Mouse (Mus musculus) cerebellum, adult 18-20 months (tissue): Measurements from ENCODE around the gene Lpp.

Experiments used
- DNase-seq, 2 experiments: peaks; one replicate each; pipeline ENCODE4 v3.0.0; 2021

The Lpp gene

GRCm38 (mm10) chr16:24566277-24566676 is 173.0 kb downstream of the Lpp start:
- DNase-seq: no peak

DNA sequence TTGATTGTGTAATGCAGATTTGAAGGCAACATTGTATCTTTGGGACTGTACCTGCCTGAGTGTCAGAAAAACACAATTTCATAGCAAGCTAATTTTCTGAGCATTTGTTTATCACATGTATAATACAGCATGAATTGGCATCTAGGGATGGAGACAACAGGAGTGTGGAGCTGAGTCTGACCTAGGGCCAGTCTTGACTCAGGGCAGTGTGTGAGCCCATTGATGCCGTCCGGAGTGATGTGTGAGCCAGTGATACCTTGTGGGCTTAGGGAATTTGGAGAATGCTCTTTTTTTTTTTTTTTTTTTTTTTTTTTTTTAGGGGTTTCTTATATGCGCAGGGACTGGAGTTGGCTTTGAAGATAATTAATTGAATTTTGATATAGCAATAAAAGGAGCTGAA is 174.3 kb downstream of the Lpp start:
- DNase-seq: no peak

GRCm38 (mm10) chr16:24568061-24568460 is 174.8 kb downstream of the Lpp start:
- DNase-seq: no peak

DNA sequence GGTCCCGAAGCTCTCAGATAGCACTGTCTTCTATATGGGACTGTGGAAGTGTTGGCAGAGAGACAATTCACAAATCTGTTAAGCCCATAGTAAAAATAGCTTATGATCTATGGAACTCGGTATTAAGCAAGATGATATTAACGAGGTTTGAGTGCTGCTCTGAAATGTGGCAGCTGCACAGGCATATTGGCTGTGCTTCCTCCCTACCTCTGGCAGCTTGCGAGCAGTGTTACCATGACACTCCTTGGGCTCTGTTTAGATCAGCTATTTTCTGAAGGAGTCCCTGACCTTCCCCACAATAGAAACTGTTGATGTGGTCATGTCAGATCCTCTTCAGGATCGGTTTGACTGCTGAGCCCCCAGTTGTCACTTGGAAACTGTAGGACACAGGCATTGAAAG is 176.4 kb downstream of the Lpp start:
- peak; percentile 24 to 26 for DNase-seq

GRCm38 (mm10) chr16:24576999-24577398 is 183.7 kb downstream of the Lpp start:
- no peak for DNase-seq

DNA sequence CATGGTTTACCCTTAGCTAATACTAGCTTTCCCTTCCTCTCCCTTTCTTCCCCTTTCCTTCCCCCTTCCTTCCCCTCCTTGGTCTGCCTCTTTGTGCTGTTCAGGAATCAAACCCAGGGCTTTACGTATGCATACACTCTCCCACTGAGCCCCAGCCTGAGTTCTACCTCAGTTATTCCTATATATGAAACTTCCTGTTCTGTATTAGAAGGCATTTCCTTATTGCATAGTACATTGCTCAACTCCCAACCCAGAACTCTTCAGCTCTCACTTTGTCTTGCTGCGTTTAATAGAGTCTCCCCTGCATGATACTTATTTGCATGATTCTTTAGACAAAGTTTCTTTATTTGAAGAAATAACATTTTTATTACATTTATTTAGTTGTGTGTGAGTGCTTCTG is 184.5 kb downstream of the Lpp start:
- no peak for DNase-seq

DNA sequence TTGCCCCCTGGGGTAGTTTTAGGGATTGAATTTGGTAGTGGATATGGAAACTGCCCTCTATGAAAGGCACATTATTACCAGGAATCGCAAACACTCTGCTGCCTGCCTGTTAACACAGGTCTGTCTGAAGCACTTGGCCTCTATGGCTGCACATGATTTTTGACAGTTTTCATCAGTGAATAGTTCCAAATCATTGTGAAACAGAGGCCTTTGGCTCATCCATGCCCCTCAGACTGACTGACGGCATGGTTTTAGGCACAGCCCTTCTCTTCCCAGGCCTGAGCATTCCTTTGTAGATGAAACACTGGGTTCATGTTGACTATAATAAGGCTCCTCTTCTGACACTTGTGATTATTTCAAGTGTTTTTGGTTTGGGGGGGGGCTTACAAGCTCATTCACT is 189.5 kb downstream of the Lpp start:
- no peak for DNase-seq

- no peak for DNase-seq
Observed at GRCm38 (mm10) chr16:24593535-24593934, 200.2 kb downstream of the Lpp start.

DNA sequence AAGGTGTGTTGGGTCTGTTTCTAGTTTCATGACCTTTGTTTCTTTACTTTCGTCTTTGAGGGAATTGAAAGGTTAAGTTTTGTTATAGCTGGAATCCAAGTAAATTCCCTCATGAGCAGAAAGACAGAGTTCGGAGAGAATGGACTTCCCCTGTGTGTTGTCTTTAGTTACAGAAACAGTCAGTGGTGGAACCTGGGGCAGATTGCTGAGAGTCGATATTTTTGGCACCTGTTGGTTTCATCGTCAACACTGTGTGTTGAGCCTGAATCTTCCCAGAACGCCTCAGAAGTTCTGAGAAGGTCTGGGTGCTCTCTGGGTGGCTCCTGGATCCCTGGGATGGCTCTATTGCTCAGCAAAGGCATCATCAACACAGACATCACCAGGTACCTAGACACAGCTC is 201.2 kb downstream of the Lpp start:
- no peak for DNase-seq

DNA sequence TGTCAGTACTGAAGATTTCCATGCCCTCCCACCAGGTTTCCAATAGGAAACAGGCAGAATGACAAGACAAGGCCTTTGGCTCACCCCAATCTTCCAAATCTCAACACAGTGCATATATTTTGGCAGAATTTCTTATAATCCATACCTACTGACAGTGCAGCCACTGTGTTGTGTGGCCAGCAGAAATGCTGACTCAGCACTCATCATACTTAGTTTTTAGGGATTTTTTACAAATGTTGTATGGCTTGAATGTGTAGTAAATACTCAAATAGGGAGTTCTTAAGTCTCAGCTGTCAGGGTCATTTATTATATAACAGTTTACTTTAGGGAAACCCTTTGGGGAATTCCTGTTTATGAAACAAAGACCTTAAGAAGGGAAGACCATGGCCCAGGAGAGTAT is 202.2 kb downstream of the Lpp start:
- no peak for DNase-seq

DNA sequence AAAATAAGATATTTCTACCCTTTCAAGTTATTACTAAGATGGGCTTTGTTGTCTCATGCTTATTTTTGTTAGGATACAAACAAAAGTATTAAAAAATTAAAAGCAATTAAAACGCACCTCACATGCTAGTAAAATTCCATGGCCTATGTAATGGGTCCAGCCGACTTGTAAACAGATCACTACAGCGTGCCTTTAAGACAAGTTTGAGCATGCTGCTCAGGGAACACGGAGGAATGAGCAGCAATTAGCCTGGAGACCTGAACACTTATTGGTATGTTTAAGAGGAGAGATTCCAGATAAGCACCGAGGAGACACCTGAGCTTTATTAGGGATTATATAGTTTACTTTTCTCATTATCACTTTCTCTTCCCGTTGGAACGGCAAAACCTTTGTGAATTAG is 205.3 kb downstream of the Lpp start:
- no peak for DNase-seq

- no peak for DNase-seq
Observed at GRCm38 (mm10) chr16:24599766-24600165, 206.5 kb downstream of the Lpp start.

DNA sequence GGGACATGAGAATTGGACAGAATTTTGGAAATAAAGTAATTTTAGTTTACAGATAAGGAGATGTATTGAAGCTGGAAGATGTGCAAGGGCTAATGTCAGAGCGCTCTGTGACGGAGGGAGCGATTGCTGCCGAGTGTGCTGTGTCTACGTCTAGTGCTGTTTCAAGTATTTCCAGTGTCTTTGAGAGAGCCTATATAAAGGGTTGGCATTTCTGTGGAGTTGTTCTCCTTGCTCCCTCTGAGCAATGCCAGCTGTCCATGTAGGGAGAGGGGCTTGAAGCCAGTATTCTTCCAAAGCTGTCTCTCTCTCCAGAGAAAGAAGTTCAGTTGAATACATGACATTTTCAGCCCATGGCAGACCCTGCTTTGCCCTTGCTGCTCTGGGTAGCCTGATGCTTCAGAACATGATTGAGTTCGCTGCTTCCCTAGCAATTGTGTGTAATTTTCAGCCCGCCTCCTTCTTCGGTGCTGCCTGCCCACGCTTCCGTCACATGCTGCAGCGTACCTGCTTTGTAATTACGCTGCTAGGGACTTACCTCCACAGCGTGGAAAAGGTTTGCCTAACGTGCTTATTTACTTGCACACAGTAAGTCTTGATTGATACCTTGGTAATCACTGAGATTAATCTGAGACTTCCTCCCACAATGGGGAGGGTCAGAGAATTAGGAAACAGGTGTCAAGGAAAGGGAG is 207.1 kb downstream of the Lpp start:
- DNase-seq: no peak

DNA sequence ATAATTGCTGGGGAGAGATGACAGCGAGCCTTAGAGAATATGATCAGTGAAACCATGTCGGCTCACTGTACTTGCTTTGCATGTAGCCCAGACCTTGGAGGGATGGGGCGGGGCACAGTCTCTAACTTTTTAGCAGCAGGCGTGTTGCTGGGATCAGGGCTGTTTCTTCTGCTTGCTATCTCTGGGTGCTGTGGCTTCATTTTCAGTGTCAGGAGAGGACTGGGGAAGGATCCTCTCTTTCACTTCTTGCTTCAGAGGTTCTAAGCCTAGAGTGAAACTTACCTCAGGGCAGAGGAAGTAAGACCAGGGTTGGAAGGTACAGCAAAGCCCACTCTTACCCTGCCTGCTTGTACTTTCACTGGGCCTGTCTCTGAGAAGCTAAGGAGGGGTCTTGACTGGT is 210.0 kb downstream of the Lpp start:
- DNase-seq: no peak

DNA sequence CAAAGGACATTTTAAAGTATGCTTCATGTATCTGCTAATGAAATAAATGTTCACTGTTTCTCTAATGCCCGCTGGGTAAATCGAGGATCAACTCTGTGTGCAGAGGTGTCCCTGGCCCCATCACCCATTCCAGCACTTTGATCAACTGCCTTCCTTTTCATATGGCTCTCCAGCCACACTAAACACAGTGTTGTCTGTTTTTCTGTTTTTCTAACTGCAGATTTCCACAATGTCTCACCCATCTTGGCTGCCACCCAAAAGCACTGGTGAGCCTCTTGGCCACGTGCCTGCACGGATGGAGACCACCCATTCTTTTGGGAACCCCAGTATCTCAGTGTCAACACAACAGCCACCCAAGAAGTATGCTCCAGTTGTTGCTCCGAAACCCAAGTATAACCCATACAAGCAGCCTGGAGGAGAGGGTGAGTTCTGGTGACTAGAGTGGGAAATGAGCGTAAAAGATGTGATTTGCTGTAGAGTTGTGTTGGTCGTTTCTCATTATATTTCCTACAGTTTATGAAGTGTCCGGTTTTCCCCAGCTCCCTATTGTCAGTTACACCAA is 214.7 kb downstream of the Lpp start:
- DNase-seq: peak in 1 of 2 experiments; percentile 21

DNA sequence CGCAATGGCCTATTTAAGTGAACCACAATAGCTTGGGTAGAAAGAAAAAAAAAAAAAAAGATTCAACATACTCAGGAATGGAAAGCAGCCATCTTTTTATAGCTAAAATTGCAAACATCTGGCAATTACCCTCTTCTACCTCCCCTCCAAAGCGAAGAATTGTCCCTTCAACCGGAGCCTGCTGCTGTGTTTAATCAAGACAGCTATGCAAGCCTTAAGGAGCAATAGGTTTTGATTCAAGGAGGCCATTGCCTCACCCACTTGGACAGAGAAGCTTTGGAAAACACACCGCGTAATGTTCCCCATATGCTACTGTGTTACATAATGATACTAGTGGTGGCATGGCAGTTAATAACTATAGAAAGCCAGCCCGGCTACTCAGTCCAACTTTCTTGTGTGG is 226.2 kb downstream of the Lpp start:
- DNase-seq: no peak

GRCm38 (mm10) chr16:24620021-24620420 is 226.7 kb downstream of the Lpp start:
- DNase-seq: no peak

DNA sequence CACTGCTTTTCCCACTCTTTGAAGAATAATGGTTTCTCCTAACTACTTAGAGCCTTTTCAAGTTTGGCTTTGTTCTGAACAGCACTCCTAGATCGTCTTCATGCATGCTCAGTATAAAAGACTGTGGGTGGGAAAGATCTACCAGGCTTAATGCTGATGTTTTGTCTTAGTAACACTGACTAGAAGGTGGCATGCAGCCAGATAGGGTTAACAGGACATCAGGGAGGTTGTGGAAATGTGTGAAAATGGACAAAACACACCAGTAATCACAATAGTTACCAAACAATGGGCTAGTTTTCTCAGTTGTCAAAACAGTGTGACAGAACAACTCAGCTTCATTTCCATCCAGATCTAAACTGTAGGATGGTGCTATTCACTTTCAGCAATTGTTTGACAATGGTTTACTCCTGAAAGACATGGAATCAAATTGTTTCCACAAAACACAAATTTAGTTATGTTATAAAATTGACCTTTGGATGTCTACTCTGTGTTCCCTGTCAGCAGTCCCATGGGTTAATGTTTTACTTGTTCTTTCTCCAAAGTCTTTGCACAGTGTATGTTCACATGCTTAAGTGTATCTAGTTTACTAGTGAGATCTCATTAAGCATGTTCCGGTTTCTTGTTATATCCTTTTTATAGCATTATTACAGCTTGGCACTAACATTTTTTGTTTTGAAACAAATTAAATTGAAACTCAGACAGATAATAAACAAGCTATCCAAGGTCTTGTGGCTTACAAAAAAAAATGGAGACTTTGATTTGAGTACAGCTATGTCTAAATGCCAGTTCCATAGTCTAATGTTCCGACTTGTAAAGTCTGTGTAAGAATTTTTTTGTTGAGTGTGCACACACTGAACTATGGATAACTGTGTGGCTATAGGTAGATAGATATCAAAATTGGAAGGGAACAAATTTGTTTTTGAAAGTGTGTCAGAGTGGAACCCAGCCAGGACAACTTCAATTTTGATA is 229.2 kb downstream of the Lpp start:
- no peak for DNase-seq

DNA sequence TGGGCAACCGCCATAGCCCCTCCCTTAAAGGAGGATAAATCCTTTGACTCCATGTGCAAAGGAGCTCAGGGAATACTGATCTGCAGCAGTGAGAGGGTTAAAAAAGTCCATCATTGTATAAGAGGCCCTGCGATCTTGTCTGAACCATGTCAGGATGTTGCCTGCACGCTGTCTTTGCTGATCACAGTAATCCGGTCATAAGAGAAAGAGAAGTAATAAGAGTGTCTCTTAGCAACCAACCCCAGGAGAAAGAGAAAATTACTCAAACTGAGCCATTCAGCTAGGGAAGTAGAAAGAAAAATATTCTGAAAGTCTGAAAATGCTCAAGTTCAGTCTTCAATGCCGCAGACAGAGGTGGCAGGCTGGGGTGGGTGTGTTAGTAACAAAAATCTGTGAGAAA is 231.0 kb downstream of the Lpp start:
- no peak for DNase-seq

- no peak for DNase-seq
Observed at GRCm38 (mm10) chr16:24625576-24625975, 232.3 kb downstream of the Lpp start.

DNA sequence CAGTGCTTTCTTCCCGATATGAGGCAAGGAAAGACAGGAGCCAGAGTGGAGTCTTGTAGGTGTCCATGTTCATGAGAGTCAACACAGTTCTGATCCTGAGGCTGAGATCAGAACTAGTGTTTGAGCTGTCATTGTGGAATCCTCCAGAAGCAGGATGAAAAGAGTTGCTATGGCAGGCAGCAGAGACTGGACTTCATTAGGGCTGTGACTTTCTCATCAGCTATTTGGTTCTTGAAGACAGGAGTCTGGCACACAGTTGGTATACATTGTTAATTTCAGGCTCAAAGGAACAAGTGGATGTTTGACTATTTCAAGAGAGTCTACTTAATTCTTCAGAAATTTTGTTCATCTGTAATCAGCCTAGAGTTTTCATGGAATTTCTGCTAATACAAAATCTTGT is 235.5 kb downstream of the Lpp start:
- DNase-seq: no peak

GRCm38 (mm10) chr16:24629218-24630172 is 236.2 kb downstream of the Lpp start:
- DNase-seq: no peak
